In the genomic region with DNA sequence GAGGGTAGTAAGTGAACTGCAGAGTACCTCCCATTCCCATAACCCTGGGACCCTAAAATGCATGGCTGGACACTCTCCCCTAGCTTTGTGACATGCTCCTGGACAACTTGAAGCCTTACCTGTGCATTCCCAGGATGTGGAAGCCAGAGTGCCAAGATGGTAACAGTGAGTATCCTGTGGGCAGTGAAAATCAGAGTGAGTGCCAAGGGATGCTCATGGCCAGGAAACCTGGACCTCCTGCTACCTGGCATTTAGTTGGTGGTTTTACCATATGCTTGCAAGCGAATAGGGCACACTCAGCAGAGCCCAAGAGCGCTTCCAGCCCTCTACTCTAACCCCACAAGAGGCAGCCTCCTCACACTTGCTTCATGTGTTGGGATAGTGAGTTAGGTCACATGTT, we compare ENCODE assay signal across 21 mouse cellular contexts. TPM values are rescaled to one million over a fixed set of nuclear protein-coding genes. Genes with fewer than 3 reads are reported as not detected.
A peak's percentile ranks its signal among the peaks of the same experiment; 100 is the strongest.
DNase-seq lines count a peak whose midpoint lies in the region; ATAC-seq lines count a peak whose summit lies in the region.
"Had no signal": no experiment of that assay in that cellular context is flagged by ENCODE, and none has a peak within 500 bp of the region (broad histone marks: within the 10 kb centered on the region; RNA-seq: fewer than 3 reads in every experiment).

No protein-coding gene starts in this region.

- H3K4me2 ChIP-seq in midbrain, embryonic 14.5 days (ENCODE audit: low read length) = no peak overlapping the region
- H3K4me2 ChIP-seq: embryonic facial prominence, embryonic 12.5 days; forebrain, embryonic 15.5 days; heart, embryonic 11.5 days; hindbrain, embryonic 12.5 days had no signal

- H3K9me3 ChIP-seq in midbrain, embryonic 14.5 days (ENCODE audit: control insufficient read depth, low read length) = no peaks in the 10 kb centered on the region
- H3K9me3 ChIP-seq: embryonic facial prominence, embryonic 12.5 days; forebrain, embryonic 15.5 days; hindbrain, embryonic 12.5 days had no signal

- no peak overlapping the region for H3K9ac ChIP-seq in midbrain, embryonic 14.5 days (replicated peaks; ENCODE audit: low read length)
- H3K9ac ChIP-seq: embryonic facial prominence, embryonic 12.5 days; forebrain, embryonic 15.5 days; hindbrain, embryonic 12.5 days had no signal

- 0 out of 2 replicates have a peak, but pooled peaks cover 4% of the 10 kb centered on the region for H3K4me1 ChIP-seq in midbrain, embryonic 14.5 days (ENCODE audit: control insufficient read depth, insufficient read depth, low read length)

- no peak overlapping the region for H3K4me3 ChIP-seq in midbrain, embryonic 14.5 days (replicated peaks; ENCODE audit: low read depth, low read length)
- H3K4me3 ChIP-seq: embryonic facial prominence, embryonic 12.5 days; forebrain, embryonic 15.5 days; hindbrain, embryonic 12.5 days had no signal

- peaks cover 6% of the 10 kb centered on the region for H3K27me3 ChIP-seq in midbrain, embryonic 14.5 days (ENCODE audit: control insufficient read depth, insufficient read depth, low read length)
- H3K27me3 ChIP-seq: embryonic facial prominence, embryonic 12.5 days; Patski had no signal

- no peak overlapping the region for H3K27ac ChIP-seq in midbrain, embryonic 14.5 days (replicated peaks; ENCODE audit: low read depth, low read length)
- H3K27ac ChIP-seq: embryonic facial prominence, embryonic 12.5 days; forebrain, embryonic 15.5 days; hindbrain, embryonic 12.5 days had no signal

- ATAC-seq in midbrain, embryonic 14.5 days (ENCODE audit: low FRiP score, low TSS enrichment) = no peak
- ATAC-seq: activated CD4-positive, CD25-positive, alpha-beta regulatory T cell, adult 4 months; forebrain, embryonic 15.5 days; hindbrain, embryonic 16.5 days; inflammation-experienced regulatory T-cells, adult 6 months; intestine, postnatal 0 days; Patski had no signal

- DNase-seq in brain, adult 2 months (ENCODE audit: low read depth, low spot score) = peak; percentile 81
- peak; percentile 64 for DNase-seq in cerebellum, adult 11-12 months
- DNase-seq in cerebellum, adult 9-10 months = peak; percentile 70
- peak; percentile 79 to 81 for DNase-seq in cerebellum, postnatal 25 days
- DNase-seq in midbrain, embryonic 14.5 days = no peak
- no peak for DNase-seq in heart, adult 8-10 months (ENCODE audit: low spot score)
- DNase-seq in frontal cortex, postnatal 25 days (ENCODE audit: low spot score in 2 of 2) = no peak
- DNase-seq: adrenal gland, postnatal 14 days; gastrocnemius, postnatal 10 days; heart, adult 18-20 months; heart, postnatal 36 days; kidney, adult 8-10 months had no signal

- WGBS in midbrain, embryonic 14.5 days = 94% methylated on average over 2 of the region's 2 CpGs

- no peaks in the 10 kb centered on the region for H3K36me3 ChIP-seq in midbrain, embryonic 14.5 days (ENCODE audit: control insufficient read depth, insufficient read depth, low read length)
- H3K36me3 ChIP-seq: forebrain, embryonic 15.5 days; hindbrain, embryonic 12.5 days had no signal

RNA-seq across cellular contexts. Expression of a gene that starts 4.4 kb away (rescaled TPM):
- 1.1 and 6.0 TPM in 2 replicates for polyA plus RNA-seq in midbrain, embryonic 14.5 days (2014; fragmentation: Nextera tagmentation; extraction: Ambion mirVana)
- total RNA-seq in heart, adult 8-10 months (2022) = 10 to 100 TPM; 19.1 to 22.8 (median 20.8) TPM
- polyA plus RNA-seq: activated CD4-positive, CD25-positive, alpha-beta regulatory T cell, adult 4 months; inflammation-experienced regulatory T-cells, adult 6 months had no signal

Comparison
In these comparisons a context has a peak if more than half of its experiments do, and no peak if none do; other contexts are left out.
1. DNase-seq: peak in brain, adult 2 months (single experiment), cerebellum, adult 11-12 months (single experiment), cerebellum, adult 9-10 months (single experiment) and cerebellum, postnatal 25 days (2 of 2); none in midbrain, embryonic 14.5 days (single experiment), heart, adult 8-10 months (single experiment) and frontal cortex, postnatal 25 days (0 of 2).